Mouse (Mus musculus) liver, embryonic 14.5 days (tissue): ENCODE results near the gene Orc3.

Experiments used
- CTCF ChIP-seq: IDR thresholded peaks from 2 replicates; pipeline ENCODE4 v1.5.1; 2016; ENCODE audit warnings: antibody characterized with exemption, low read depth, control low read depth
- EP300 ChIP-seq: IDR thresholded peaks from 2 replicates; pipeline ENCODE4 v1.6.1; 2016; ENCODE audit warnings: antibody characterized with exemption, low read depth

DNA sequence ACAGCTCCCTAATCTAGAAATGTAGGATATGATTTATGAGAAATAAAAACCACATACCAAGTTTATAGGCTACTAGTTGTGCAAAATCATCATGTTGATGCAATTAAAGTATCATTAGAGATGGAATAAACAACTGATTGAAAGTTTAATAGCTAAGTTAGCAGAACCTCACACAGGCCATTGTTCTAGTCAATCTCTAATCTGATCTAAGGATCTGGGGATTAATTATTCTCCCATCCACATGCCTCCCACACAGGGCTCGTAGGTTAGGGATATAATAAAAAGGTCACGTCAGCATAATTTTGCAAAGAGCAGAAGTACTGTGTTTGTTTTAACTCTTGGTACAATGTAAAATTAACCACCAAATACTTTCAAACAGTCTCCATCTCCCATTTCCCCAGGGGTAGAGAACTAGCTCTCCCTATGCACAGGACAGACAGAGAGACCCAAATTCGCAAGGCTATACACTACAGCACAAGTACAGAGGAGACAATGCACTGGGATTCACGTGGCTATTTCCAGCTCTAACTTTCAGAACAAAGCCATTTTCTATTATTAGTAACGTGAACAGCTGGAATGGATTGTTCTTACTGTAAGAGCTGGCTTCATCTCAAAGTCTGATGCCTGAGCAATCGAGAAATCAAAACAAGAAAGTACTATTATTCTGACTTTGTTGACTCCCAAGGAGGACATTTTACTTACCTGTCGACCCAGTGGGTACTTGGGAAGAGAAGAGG lies 29.7 kb downstream of the Orc3 start:
- TF ChIP-seq EP300 (no peak), CTCF (no peak)
